Mouse (Mus musculus) ES-Bruce4 (cell line): ENCODE measurements around the gene Usp12.

Source experiments
- CTCF ChIP-seq: IDR thresholded peaks from one replicate; pipeline ENCODE4 v1.8.1; 2011; ENCODE audit warnings: low read depth, low read length
- POLR2A ChIP-seq: IDR thresholded peaks from one replicate; pipeline ENCODE4 v1.8.1; 2011; ENCODE audit warnings: low read length; ENCODE audit not compliant: insufficient read depth

DNA sequence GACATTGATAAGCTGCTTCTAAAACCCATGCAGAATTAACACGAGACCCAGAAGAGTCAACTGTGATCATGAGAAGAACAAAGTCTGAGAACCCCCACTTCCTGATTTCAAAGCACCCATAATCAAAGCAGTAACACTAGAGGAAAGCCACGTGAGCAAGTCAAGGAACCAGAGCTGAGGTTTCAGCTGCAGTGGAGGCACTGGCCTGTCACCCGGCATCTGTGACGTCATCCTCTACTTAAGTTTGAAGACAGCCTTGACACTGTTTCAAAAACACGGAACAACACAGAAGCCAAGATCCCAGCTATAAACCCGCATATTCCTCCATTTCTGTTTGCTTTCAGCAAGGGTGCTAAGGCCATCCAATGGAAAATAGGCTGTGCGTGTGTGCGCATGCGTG is 13.1 kb downstream of the Usp12 start:
- TF ChIP-seq POLR2A, result no peak
- TF ChIP-seq CTCF, result no peak
